Mouse (Mus musculus) hindlimb bud, embryonic 11.5 days (tissue): ENCODE measurements around the gene Slc7a8.

Experiments used
- DNase-seq: peaks from one replicate; pipeline ENCODE4 v3.0.0-alpha.2; 2012; ENCODE audit warnings: low read depth, low spot score; ENCODE audit errors: extremely low spot score

Slc7a8 gene

GRCm38 (mm10) chr14:54781610-54782365, at the start of gene Slc7a8:
Gene Slc7a8 (minus strand): TSS chr14:54781946.
- DNase-seq: no peak

GRCm38 (mm10) chr14:54823716-54824115, 42.0 kb upstream of the Slc7a8 start:
- no peak for DNase-seq

- no peak for DNase-seq
Observed at GRCm38 (mm10) chr14:54822301-54822700, 40.6 kb upstream of the Slc7a8 start.

GRCm38 (mm10) chr14:54817791-54818190, 36.0 kb upstream of the Slc7a8 start:
- peak; percentile 6 for DNase-seq

- no peak for DNase-seq
Observed at GRCm38 (mm10) chr14:54815737-54816136, 34.0 kb upstream of the Slc7a8 start.

GRCm38 (mm10) chr14:54813991-54814390, 32.2 kb upstream of the Slc7a8 start, which contains the start of gene Rnf212b:
Gene Rnf212b (plus strand): TSS chr14:54814141.
- no peak for DNase-seq

GRCm38 (mm10) chr14:54809668-54810033, 27.9 kb upstream of the Slc7a8 start:
- no peak for DNase-seq

GRCm38 (mm10) chr14:54808718-54809667, 27.2 kb upstream of the Slc7a8 start:
- DNase-seq: no peak

GRCm38 (mm10) chr14:54806124-54806523, 24.4 kb upstream of the Slc7a8 start:
- no peak for DNase-seq

- DNase-seq: no peak
Observed at GRCm38 (mm10) chr14:54802428-54802827, 20.7 kb upstream of the Slc7a8 start.

- no peak for DNase-seq
Observed at GRCm38 (mm10) chr14:54799686-54800085, 17.9 kb upstream of the Slc7a8 start.

- no peak for DNase-seq
Observed at GRCm38 (mm10) chr14:54796760-54797159, 15.0 kb upstream of the Slc7a8 start.

- DNase-seq: no peak
Observed at GRCm38 (mm10) chr14:54795901-54796300, 14.2 kb upstream of the Slc7a8 start.

- no peak for DNase-seq
Observed at GRCm38 (mm10) chr14:54793894-54794830, 12.4 kb upstream of the Slc7a8 start.

- DNase-seq: no peak
Observed at GRCm38 (mm10) chr14:54793351-54793750, 11.6 kb upstream of the Slc7a8 start.

- DNase-seq: no peak
Observed at GRCm38 (mm10) chr14:54792166-54792565, 10.4 kb upstream of the Slc7a8 start.

GRCm38 (mm10) chr14:54788231-54788630, 6.5 kb upstream of the Slc7a8 start:
- DNase-seq: no peak

GRCm38 (mm10) chr14:54787226-54787625, 5.5 kb upstream of the Slc7a8 start:
- no peak for DNase-seq

GRCm38 (mm10) chr14:54786489-54786888, 4.7 kb upstream of the Slc7a8 start:
- DNase-seq: no peak

GRCm38 (mm10) chr14:54785898-54786297, 4.2 kb upstream of the Slc7a8 start:
- no peak for DNase-seq

- DNase-seq: no peak
Observed at GRCm38 (mm10) chr14:54782971-54783370, 1.2 kb upstream of the Slc7a8 start.
